Mouse (Mus musculus) brain, embryonic 14.5 days (tissue): ENCODE data around the gene Entpd7. TPM values are rescaled to one million over a fixed set of nuclear protein-coding genes. Genes with fewer than 3 reads are reported as not detected.

Source experiments
- DNase-seq: peaks from one replicate; pipeline ENCODE4 v3.0.0-alpha.2; 2011; ENCODE audit warnings: low read depth
- CTCF ChIP-seq: fragments of 200-500 bp; IDR thresholded peaks from 2 replicates; pipeline ENCODE4 v1.5.1; 2012; ENCODE audit warnings: inconsistent platforms, mild to moderate bottlenecking, moderate library complexity, borderline replicate concordance; ENCODE audit not compliant: insufficient read depth, insufficient read length; ENCODE audit errors: extremely low read depth
- POLR2A ChIP-seq: fragments of 200-500 bp; IDR thresholded peaks from 2 replicates; pipeline ENCODE4 v1.6.1; 2012; ENCODE audit warnings: mild to moderate bottlenecking, inconsistent platforms, borderline replicate concordance; ENCODE audit not compliant: poor library complexity, insufficient read depth, insufficient read length, severe bottlenecking; ENCODE audit errors: extremely low read depth
- polyA plus RNA-seq: library from polyadenylated mRNA; depleted of rRNA; stranded (reverse); fragments of >200 nt; gene quantifications from 2 replicates; pipeline ENCODE4 v1.2.3, GENCODE M21; 2012

Entpd7 gene
- polyA plus RNA-seq, 1 experiment: 10.1 TPM

- no peak for TF ChIP-seq POLR2A
- TF ChIP-seq CTCF: no peak
- no peak for DNase-seq
Observed at GRCm38 (mm10) chr19:43663471-43663870, 26.0 kb upstream of the Entpd7 start.

- TF ChIP-seq CTCF (peak; percentile 93), POLR2A (no peak)
- DNase-seq: peak; percentile 87
Observed at GRCm38 (mm10) chr19:43665441-43666048, 23.9 kb upstream of the Entpd7 start.

GRCm38 (mm10) chr19:43666661-43667429 lies 22.6 kb upstream of the Entpd7 start:
- no peak for TF ChIP-seq POLR2A
- TF ChIP-seq CTCF: no peak
- DNase-seq: no peak

- TF ChIP-seq CTCF (peak; percentile 11; the same call in 1 of the 2 replicates), POLR2A (no peak)
- peak; percentile 29 for DNase-seq
Observed at GRCm38 (mm10) chr19:43667430-43667809, 22.1 kb upstream of the Entpd7 start.

- DNase-seq: no peak
Observed at GRCm38 (mm10) chr19:43669136-43669759, 20.2 kb upstream of the Entpd7 start.

GRCm38 (mm10) chr19:43671054-43671453 lies 18.4 kb upstream of the Entpd7 start:
- DNase-seq: no peak
- no peak for TF ChIP-seq POLR2A

More at GRCm38 (mm10) chr19:43669136-43669759, 20.2 kb upstream of the Entpd7 start:
- TF ChIP-seq POLR2A (no peak), CTCF (no peak)

- no peak for TF ChIP-seq POLR2A
- DNase-seq: no peak
Observed at GRCm38 (mm10) chr19:43673513-43674315, 15.8 kb upstream of the Entpd7 start.

GRCm38 (mm10) chr19:43674316-43674689 lies 15.2 kb upstream of the Entpd7 start:
- peak; percentile 46 for DNase-seq
- TF ChIP-seq POLR2A (no peak), CTCF (no peak)

GRCm38 (mm10) chr19:43674730-43675524 lies 14.5 kb upstream of the Entpd7 start, which contains the start of gene Slc25a28:
Slc25a28 (minus strand) TSS chr19:43674881.
- DNase-seq: peak; percentile 100
- TF ChIP-seq CTCF: peak; percentile 76
- TF ChIP-seq POLR2A: peak; percentile 96

- DNase-seq: peak; percentile 77
- TF ChIP-seq CTCF (no peak), POLR2A (peak; percentile 14; the same call in 1 of the 2 replicates)
Observed at GRCm38 (mm10) chr19:43675525-43676400, 13.7 kb upstream of the Entpd7 start.
